Mouse (Mus musculus) CH12.LX (cell line): ENCODE measurements around the gene Cdkn2aipnl. TPM values are rescaled to one million over a fixed set of nuclear protein-coding genes. Genes with fewer than 3 reads are reported as not detected.

ENCODE experiments used
- DNase-seq: peaks from one replicate; pipeline ENCODE4 v3.0.0-alpha.2; 2013; ENCODE audit errors: extremely low read depth
- H3K27ac ChIP-seq: 2 replicates; pipeline ENCODE4 v1.5.1; 2012; ENCODE audit warnings: low read depth, mild to moderate bottlenecking, control low read depth, moderate library complexity; ENCODE audit not compliant: insufficient read depth
- H3K27me3 ChIP-seq: replicated peaks from 2 replicates; pipeline ENCODE3; 2012; ENCODE audit warnings: inconsistent platforms
- H3K36me3 ChIP-seq, 2 experiments: replicated peaks in 1 of 2; 2 replicates each; pipeline versions ENCODE3 to v1.6.1; 2012; ENCODE audit warnings: inconsistent platforms in 1 of 2, low read length in 1 of 2, mild to moderate bottlenecking in 1 of 2, mixed read lengths in 1 of 2, moderate library complexity in 1 of 2; ENCODE audit not compliant: control insufficient read depth in 1 of 2, insufficient read depth in 1 of 2
- H3K4me1 ChIP-seq, 2 experiments: 2 replicates each; pipeline ENCODE4 v1.6.1; 2012; ENCODE audit warnings: inconsistent platforms in 1 of 2, moderate library complexity in 1 of 2; ENCODE audit not compliant: insufficient read depth in 2 of 2, control insufficient read depth in 1 of 2
- H3K4me2 ChIP-seq: 2 replicates; pipeline ENCODE4 v1.6.1; 2012; ENCODE audit warnings: low read depth, mild to moderate bottlenecking, control low read depth; ENCODE audit not compliant: poor library complexity, insufficient read depth, severe bottlenecking
- H3K4me3 ChIP-seq, 3 experiments: fragments of 150-350 bp in 1 of 3; sonication (generic) in 1 of 3; replicated peaks in 1 of 3; 2 replicates each; pipeline versions ENCODE3 to v1.5.1; 2011 to 2012; ENCODE audit warnings: low read depth in 2 of 3, low read length in 2 of 3, mild to moderate bottlenecking in 2 of 3, moderate library complexity in 2 of 3, control low read depth in 1 of 3, improper control_type of control experiment in 1 of 3, inconsistent platforms in 1 of 3, mixed read lengths in 1 of 3; ENCODE audit not compliant: poor library complexity in 1 of 3
- H3K79me2 ChIP-seq: replicated peaks from 2 replicates; pipeline ENCODE4 v1.6.1; 2012; ENCODE audit warnings: mild to moderate bottlenecking, moderate library complexity; ENCODE audit not compliant: control insufficient read depth, poor library complexity, insufficient read depth, severe bottlenecking; ENCODE audit errors: extremely low read depth
- H3K9ac ChIP-seq: 2 replicates; pipeline ENCODE4 v1.6.1; 2012; ENCODE audit warnings: low read depth, mild to moderate bottlenecking, control low read depth, moderate library complexity; ENCODE audit not compliant: insufficient read depth
- H3K9me3 ChIP-seq: replicated peaks from 2 replicates; pipeline ENCODE3; 2012; ENCODE audit warnings: low read length, inconsistent platforms, mixed read lengths
- BHLHE40 ChIP-seq: IDR thresholded peaks from 2 replicates; pipeline ENCODE4 v1.6.1; 2011; ENCODE audit warnings: mild to moderate bottlenecking, low read depth, low read length, improper control_type of control experiment
- E2F4 ChIP-seq: IDR thresholded peaks from 2 replicates; pipeline ENCODE4 v1.6.1; 2011; ENCODE audit warnings: low read depth, low read length, improper control_type of control experiment; ENCODE audit not compliant: insufficient replicate concordance
- EP300 ChIP-seq: IDR thresholded peaks from 2 replicates; pipeline ENCODE4 v1.6.1; 2011; ENCODE audit warnings: low read length, improper control_type of control experiment
- ETS1 ChIP-seq: conservative IDR thresholded peaks from 2 replicates; pipeline ENCODE4 v1.6.1; 2012; ENCODE audit warnings: low read depth, mild to moderate bottlenecking, inconsistent platforms, low read length, improper control_type of control experiment, moderate library complexity
- IRF4 ChIP-seq: IDR thresholded peaks from 2 replicates; pipeline ENCODE4 v1.6.1; 2014; ENCODE audit warnings: low read depth, mild to moderate bottlenecking, inconsistent platforms, low read length, improper control_type of control experiment
- MAZ ChIP-seq: IDR thresholded peaks from 2 replicates; pipeline ENCODE4 v1.6.1; 2012; ENCODE audit warnings: low read depth, mild to moderate bottlenecking, inconsistent platforms, low read length, improper control_type of control experiment, moderate library complexity
- MEF2A ChIP-seq: IDR thresholded peaks from 2 replicates; pipeline ENCODE4 v1.6.1; 2014; ENCODE audit warnings: low read depth, mild to moderate bottlenecking, inconsistent platforms, low read length, improper control_type of control experiment, borderline replicate concordance
- MXI1 ChIP-seq: IDR thresholded peaks from 2 replicates; pipeline ENCODE4 v1.6.1; 2011; ENCODE audit warnings: mild to moderate bottlenecking, low read depth, low read length, improper control_type of control experiment
- MYC ChIP-seq: IDR thresholded peaks from 2 replicates; pipeline ENCODE4 v1.6.1; 2011; ENCODE audit warnings: low read depth, mild to moderate bottlenecking, improper control_type of control experiment, low read length
- NELFE ChIP-seq: IDR thresholded peaks from 2 replicates; pipeline ENCODE4 v1.6.1; 2011; ENCODE audit warnings: low read depth, low read length, improper control_type of control experiment
- NRF1 ChIP-seq: IDR thresholded peaks from 2 replicates; pipeline ENCODE4 v1.6.1; 2014; ENCODE audit warnings: low read depth, mild to moderate bottlenecking, inconsistent platforms, low read length, improper control_type of control experiment, moderate library complexity
- POLR2AphosphoS2 ChIP-seq: IDR thresholded peaks from 2 replicates; pipeline ENCODE4 v1.6.1; 2011; ENCODE audit warnings: low read depth, low read length, improper control_type of control experiment
- RAD21 ChIP-seq: IDR thresholded peaks from 2 replicates; pipeline ENCODE4 v1.6.1; 2011; ENCODE audit warnings: low read depth, mild to moderate bottlenecking, low read length, improper control_type of control experiment, moderate library complexity
- RCOR1 ChIP-seq: conservative IDR thresholded peaks from 2 replicates; pipeline ENCODE4 v1.6.1; 2012; ENCODE audit warnings: low read depth, mild to moderate bottlenecking, inconsistent platforms, low read length, improper control_type of control experiment
- TBP ChIP-seq: conservative IDR thresholded peaks from 2 replicates; pipeline ENCODE4 v1.6.1; 2011; ENCODE audit warnings: low read depth, low read length, improper control_type of control experiment
- TCF12 ChIP-seq: IDR thresholded peaks from 2 replicates; pipeline ENCODE4 v1.6.1; 2014; ENCODE audit warnings: low read depth, mild to moderate bottlenecking, inconsistent platforms, low read length, improper control_type of control experiment
- USF1 ChIP-seq: IDR thresholded peaks from 2 replicates; pipeline ENCODE4 v1.6.1; 2014; ENCODE audit warnings: low read depth, mild to moderate bottlenecking, inconsistent platforms, low read length, improper control_type of control experiment
- ZMIZ1 ChIP-seq: IDR thresholded peaks from 2 replicates; pipeline ENCODE4 v1.6.1; 2012; ENCODE audit warnings: low read depth, mild to moderate bottlenecking, inconsistent platforms, low read length, improper control_type of control experiment
- ZNF384 ChIP-seq: IDR thresholded peaks from 2 replicates; pipeline ENCODE4 v1.6.1; 2012; ENCODE audit warnings: low read depth, low read length, improper control_type of control experiment, inconsistent platforms
- dilution Hi-C: fragments of 300-500 bp; cut with MboI; formaldehyde crosslinking; loops from 2 replicates; pipeline ENCODE4 v1.14.3; 2020; ENCODE audit warnings: low sequenced_read_pairs; ENCODE audit not compliant: extremely low pct_unique_long_range_greater_than_20kb, extremely low pct_ligation_motif_present
- in situ Hi-C: fragments of 300-500 bp; cut with MboI; formaldehyde crosslinking; loops from 3 replicates; pipeline ENCODE4 v1.14.3; 2019; ENCODE audit warnings: low sequenced_read_pairs, low pct_ligation_motif_present, low pct_unique_long_range_greater_than_20kb, mixed read lengths
- polyA plus RNA-seq: library from polyadenylated mRNA; unstranded; fragments of >175 nt; gene quantifications from 2 replicates; pipeline ENCODE4 v1.2.1, GENCODE M21; 2012; ENCODE audit warnings: low read depth; ENCODE audit not compliant: insufficient read length
- total RNA-seq, 2 experiments: library from RNA; depleted of rRNA; stranded (reverse); fragments of 300-350 nt in 1 of 2; fragments of >200 nt in 1 of 2; gene quantifications; 2 replicates each; pipeline ENCODE4 v1.2.3; 2012 to 2014

Gene Cdkn2aipnl
- total and polyA plus RNA-seq, 3 experiments = 170 to 256 (median 200) TPM

DNA sequence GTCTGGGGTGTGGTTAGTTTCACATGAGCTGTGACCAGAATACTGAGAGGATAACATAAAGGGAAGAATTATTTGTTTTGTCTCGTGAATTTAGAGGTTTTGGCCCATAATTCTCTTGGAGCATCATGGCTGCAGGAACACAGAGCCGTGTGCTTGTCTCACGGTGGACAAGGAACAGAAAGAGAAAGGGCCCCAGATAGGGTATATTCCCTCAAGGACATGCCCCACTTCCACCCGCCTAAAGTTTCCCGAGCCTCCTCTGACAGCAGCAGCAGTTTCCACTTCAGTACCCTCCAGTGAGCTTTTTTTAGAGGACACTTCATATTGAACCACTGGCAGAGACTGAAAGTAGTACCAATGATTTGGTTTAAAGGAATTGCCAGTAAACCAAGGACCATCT lies 44.1 kb downstream of the Cdkn2aipnl start:
- Histone ChIP-seq H3K4me2 (peak overlapping the region; percentile 95), H3K4me1 (peaks cover 12 to 32% of the 10 kb centered on the region in 2 experiments), H3K27me3 (no peaks in the 10 kb centered on the region)
- TF ChIP-seq MEF2A (peak; percentile 76; the same call in 1 of the 2 replicates), BHLHE40 (peak; percentile 11; the same call in 1 of the 2 replicates), RCOR1 (0 out of 2 replicates have a peak, but pooled peaks have one; percentile 31), USF1 (no peak), MXI1 (no peak), TBP (0 out of 2 replicates have a peak, but pooled peaks have one; percentile 23), ETS1 (0 out of 2 replicates have a peak, but pooled peaks have one; percentile 22), EP300 (0 out of 2 replicates have a peak, but pooled peaks have one; percentile 20), NELFE (0 out of 2 replicates have a peak, but pooled peaks have one; percentile 2), ZNF384 (0 out of 2 replicates have a peak, but pooled peaks have one; percentile 29), POLR2AphosphoS2 (no peak), TCF12 (0 out of 2 replicates have a peak, but pooled peaks have one; percentile 56)
- TF ChIP-seq, all 38 proteins: peak for 9
- in situ Hi-C loops (no loop called here), dilution Hi-C loops (no loop called here)
- Histone ChIP-seq H3K27ac (peak overlapping the region; percentile 63), H3K9me3 (no peaks in the 10 kb centered on the region), H3K36me3 (peaks cover 0 to 13% of the 10 kb centered on the region in 2 experiments), H3K4me3 (peak overlapping the region; percentile 13 to 37 (median 33)), H3K9ac (peak overlapping the region; percentile 72), H3K79me2 (no peaks in the 10 kb centered on the region)
- peak; percentile 65 for DNase-seq

DNA sequence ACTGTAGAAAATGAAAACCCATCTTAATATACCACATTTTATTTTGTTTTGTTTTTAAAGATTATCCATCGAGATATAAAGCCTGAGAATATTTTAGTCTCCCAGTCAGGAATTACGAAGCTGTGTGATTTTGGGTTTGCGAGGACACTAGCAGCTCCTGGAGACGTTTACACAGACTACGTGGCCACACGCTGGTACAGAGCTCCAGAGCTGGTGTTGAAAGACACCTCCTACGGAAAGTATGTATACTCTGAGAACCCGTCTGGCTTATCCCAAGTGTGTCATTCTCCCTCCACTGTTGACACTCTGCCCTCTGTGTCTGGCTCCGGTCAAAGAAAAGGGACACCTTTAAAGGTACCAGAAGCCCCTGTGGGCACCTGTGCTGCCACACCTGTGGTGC lies 50.8 kb downstream of the Cdkn2aipnl start:
- no peaks in the 10 kb centered on the region for H3K27me3 ChIP-seq
- no peaks in the 10 kb centered on the region for H3K79me2 ChIP-seq
- dilution Hi-C loops = no loop called here
- peaks cover 0 to 5% of the 10 kb centered on the region in 2 experiments; a peak in 2 of 4 replicates for H3K4me1 ChIP-seq
- H3K36me3 ChIP-seq = peaks cover 0 to 21% of the 10 kb centered on the region in 2 experiments
- H3K4me2 ChIP-seq = no peak overlapping the region
- H3K9ac ChIP-seq = no peak overlapping the region
- H3K9me3 ChIP-seq = no peaks in the 10 kb centered on the region
- DNase-seq = no peak
- in situ Hi-C loops = no loop called here
- TF ChIP-seq E2F4 (no peak), MYC (no peak), MAZ (no peak), IRF4 (no peak), NRF1 (no peak), ZMIZ1 (no peak), RAD21 (no peak)
- no peak overlapping the region for H3K4me3 ChIP-seq
- no peak overlapping the region for H3K27ac ChIP-seq

Other genes starting within 250 kb of the Cdkn2aipnl start
- 6.3 and 7.2 TPM in 2 replicates for gene Sec24a, start 204.0 kb upstream of the Cdkn2aipnl start, total RNA-seq (2012; rRNA removed)
- 4.6 and 5.5 TPM in 2 replicates for gene Sec24a, start 204.0 kb upstream of the Cdkn2aipnl start, total RNA-seq (2014; rRNA removed)
- 12.0 and 16.8 TPM in 2 replicates for gene Sec24a, start 204.0 kb upstream of the Cdkn2aipnl start, polyA plus RNA-seq
- gene Sar1b, start 204.0 kb upstream of the Cdkn2aipnl start, total RNA-seq (2012; rRNA removed) = 79.3 and 91.9 TPM in 2 replicates
- gene Sar1b, start 204.0 kb upstream of the Cdkn2aipnl start, total RNA-seq (2014; rRNA removed) = 258 and 264 TPM in 2 replicates
- 129 and 171 TPM in 2 replicates for gene Sar1b, start 204.0 kb upstream of the Cdkn2aipnl start, polyA plus RNA-seq
- gene Jade2, start 110.0 kb upstream of the Cdkn2aipnl start, total RNA-seq (2012; rRNA removed) = 51.4 and 58.2 TPM in 2 replicates
- 21.9 and 25.6 TPM in 2 replicates for gene Jade2, start 110.0 kb upstream of the Cdkn2aipnl start, total RNA-seq (2014; rRNA removed)
- gene Jade2, start 110.0 kb upstream of the Cdkn2aipnl start, polyA plus RNA-seq = 50.3 and 60.1 TPM in 2 replicates
- 70.5 and 76.7 TPM in 2 replicates for gene Ube2b, start 33.1 kb downstream of the Cdkn2aipnl start, total RNA-seq (2012; rRNA removed)
- 230 and 250 TPM in 2 replicates for gene Ube2b, start 33.1 kb downstream of the Cdkn2aipnl start, total RNA-seq (2014; rRNA removed)
- 226 and 278 TPM in 2 replicates for gene Ube2b, start 33.1 kb downstream of the Cdkn2aipnl start, polyA plus RNA-seq
- 4.3 and 4.4 TPM in 2 replicates for gene Cdkl3, start 36.6 kb downstream of the Cdkn2aipnl start, total RNA-seq (2012; rRNA removed)
- 8.2 and 9.7 TPM in 2 replicates for gene Cdkl3, start 36.6 kb downstream of the Cdkn2aipnl start, total RNA-seq (2014; rRNA removed)
- gene Cdkl3, start 36.6 kb downstream of the Cdkn2aipnl start, polyA plus RNA-seq = 7.3 and 8.0 TPM in 2 replicates
- 85.5 and 108 TPM in 2 replicates for gene Ppp2ca, start 131.0 kb downstream of the Cdkn2aipnl start, total RNA-seq (2012; rRNA removed)
- gene Ppp2ca, start 131.0 kb downstream of the Cdkn2aipnl start, total RNA-seq (2014; rRNA removed) = 177 and 190 TPM in 2 replicates
- 121 and 185 TPM in 2 replicates for gene Ppp2ca, start 131.0 kb downstream of the Cdkn2aipnl start, polyA plus RNA-seq
- gene Olfr1373, start 177.9 kb downstream of the Cdkn2aipnl start, total RNA-seq (2012; rRNA removed) = not detected in 2 replicates
- gene Olfr1373, start 177.9 kb downstream of the Cdkn2aipnl start, total RNA-seq (2014; rRNA removed) = not detected in 2 replicates
- not detected in 2 replicates for gene Olfr1373, start 177.9 kb downstream of the Cdkn2aipnl start, polyA plus RNA-seq
- not detected in 2 replicates for gene Olfr1371, start 246.3 kb downstream of the Cdkn2aipnl start, total RNA-seq (2012; rRNA removed)
- gene Olfr1371, start 246.3 kb downstream of the Cdkn2aipnl start, total RNA-seq (2014; rRNA removed) = not detected in 2 replicates
- gene Olfr1371, start 246.3 kb downstream of the Cdkn2aipnl start, polyA plus RNA-seq = not detected in 2 replicates